In the genomic region with DNA sequence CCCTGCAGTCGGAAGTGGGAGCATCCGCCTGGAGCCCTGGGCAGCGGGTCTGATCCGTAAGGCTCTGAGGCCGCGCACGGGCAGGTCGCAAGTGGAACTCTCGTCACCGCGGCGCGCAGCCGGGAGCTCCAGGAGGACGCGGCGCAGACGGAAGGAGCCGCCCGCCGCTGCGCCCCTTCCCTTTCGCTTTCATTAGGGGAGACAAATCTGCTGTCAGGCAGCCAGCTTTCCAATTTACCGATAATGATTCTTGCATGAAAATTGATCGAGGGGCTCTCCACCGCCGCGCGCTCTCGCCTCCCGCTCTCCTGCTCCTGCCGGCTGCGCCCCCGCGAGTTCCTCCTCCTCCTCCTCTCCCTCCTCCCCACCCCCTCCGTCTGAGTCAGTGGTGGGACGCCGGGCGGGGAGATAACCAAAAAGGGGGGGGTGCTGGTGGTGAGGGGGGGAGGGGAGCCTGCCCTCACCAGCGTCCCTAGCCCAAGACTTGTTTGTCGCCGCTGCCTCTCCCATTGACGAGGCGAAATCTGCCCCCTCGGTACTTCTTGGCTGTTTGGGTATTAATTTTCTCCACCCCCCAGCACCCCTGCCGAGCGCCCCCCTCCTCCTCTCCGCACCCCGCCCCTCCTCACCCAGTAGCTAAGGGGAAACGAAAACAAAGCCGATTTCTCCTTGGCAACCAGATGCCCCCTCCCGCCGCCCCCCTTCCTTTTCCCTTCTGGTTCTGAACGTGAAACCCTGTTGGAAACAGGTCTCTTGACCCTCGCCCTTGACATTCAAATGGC, we compare ENCODE assay signal across 8 mouse cellular contexts.
DNase-seq lines count a peak whose midpoint lies in the region; ATAC-seq lines count a peak whose summit lies in the region.

No protein-coding gene starts in this region.

- H3K36me3 ChIP-seq in embryonic facial prominence, embryonic 14.5 days (ENCODE audit: control insufficient read depth, insufficient read depth, low read length): no peaks in the 10 kb centered on the region
- no peaks in the 10 kb centered on the region for H3K36me3 ChIP-seq in heart, embryonic 13.5 days
- no peaks in the 10 kb centered on the region for H3K36me3 ChIP-seq in liver, embryonic 16.5 days (ENCODE audit: control insufficient read depth, insufficient read depth)

- H3K27me3 ChIP-seq in embryonic facial prominence, embryonic 14.5 days (replicated peaks; ENCODE audit: control insufficient read depth, insufficient read depth, low read length): no peaks in the 10 kb centered on the region; the same call in 1 of the 2 replicates
- no peaks in the 10 kb centered on the region for H3K27me3 ChIP-seq in heart, embryonic 13.5 days (replicated peaks)
- H3K27me3 ChIP-seq in liver, embryonic 16.5 days (ENCODE audit: control insufficient read depth, insufficient read depth, low read depth, low read length): no peaks in the 10 kb centered on the region

- H3K4me2 ChIP-seq in embryonic facial prominence, embryonic 14.5 days (ENCODE audit: low read depth, low read length): peak overlapping the region; percentile 99
- peak overlapping the region; percentile 92 for H3K4me2 ChIP-seq in heart, embryonic 13.5 days
- peak overlapping the region; percentile 96 for H3K4me2 ChIP-seq in liver, embryonic 16.5 days (ENCODE audit: low read depth, low read length)

- no peaks in the 10 kb centered on the region for H3K9me3 ChIP-seq in embryonic facial prominence, embryonic 14.5 days (ENCODE audit: control insufficient read depth, low read length)
- no peaks in the 10 kb centered on the region for H3K9me3 ChIP-seq in heart, embryonic 13.5 days
- H3K9me3 ChIP-seq in liver, embryonic 16.5 days (replicated peaks; ENCODE audit: control insufficient read depth, low read length): no peaks in the 10 kb centered on the region

- DNase-seq in CD8-positive naive resting alpha-beta T cell, adult 2 months (ENCODE audit: low read depth in 2 of 2, low spot score in 2 of 2): peak; percentile 46 to 51
- peak; percentile 75 to 84 for DNase-seq in adrenal gland, postnatal 36 days
- DNase-seq in embryonic facial prominence, embryonic 14.5 days (ENCODE audit: low spot score): peak; percentile 86
- peak; percentile 64 to 76 for DNase-seq in kidney, postnatal 25 days
- DNase-seq in neural tube, embryonic 10.5 days (ENCODE audit: extremely low spot score, low spot score): peak; percentile 83
- DNase-seq in testis, postnatal 14 days (ENCODE audit: low spot score): peak; percentile 47

- peaks cover 47% of the 10 kb centered on the region for H3K4me1 ChIP-seq in embryonic facial prominence, embryonic 14.5 days (ENCODE audit: control insufficient read depth, insufficient read depth, low read length)
- H3K4me1 ChIP-seq in heart, embryonic 13.5 days: peaks cover 71% of the 10 kb centered on the region
- H3K4me1 ChIP-seq in liver, embryonic 16.5 days (ENCODE audit: control insufficient read depth, low read depth, low read length): peaks cover 74% of the 10 kb centered on the region

- ATAC-seq in embryonic facial prominence, embryonic 14.5 days (ENCODE audit: low read depth): peak; percentile 31
- ATAC-seq in heart, embryonic 13.5 days (ENCODE audit: extremely low read depth, insufficient number of reproducible peaks, low FRiP score, low TSS enrichment): peak; percentile 14; the same call in 1 of the 2 replicates
- peak; percentile 49 for ATAC-seq in liver, embryonic 16.5 days (ENCODE audit: low read depth)

- H3K9ac ChIP-seq in embryonic facial prominence, embryonic 14.5 days (ENCODE audit: low read depth, low read length): peak overlapping the region; percentile 79
- peak overlapping the region; percentile 95 for H3K9ac ChIP-seq in heart, embryonic 13.5 days
- H3K9ac ChIP-seq in liver, embryonic 16.5 days (ENCODE audit: low read depth, low read length): peak overlapping the region; percentile 91

- peak overlapping the region; percentile 74 for H3K4me3 ChIP-seq in embryonic facial prominence, embryonic 14.5 days (ENCODE audit: low read depth, low read length)
- peak overlapping the region; percentile 81 for H3K4me3 ChIP-seq in heart, embryonic 13.5 days
- peak overlapping the region; percentile 94 for H3K4me3 ChIP-seq in liver, embryonic 16.5 days (ENCODE audit: low read depth, low read length)

- H3K27ac ChIP-seq in embryonic facial prominence, embryonic 14.5 days (replicated peaks; ENCODE audit: low read depth, low read length): peak overlapping the region; percentile 91
- H3K27ac ChIP-seq in heart, embryonic 13.5 days (replicated peaks): peak overlapping the region; percentile 97
- peak overlapping the region; percentile 98 for H3K27ac ChIP-seq in liver, embryonic 16.5 days (ENCODE audit: low read length)

- under 1% methylated on average over 34 of the region's 55 CpGs for WGBS in embryonic facial prominence, embryonic 14.5 days
- WGBS in heart, embryonic 13.5 days: under 1% methylated on average over 55 of the region's 55 CpGs
- 0% methylated on average over 51 of the region's 55 CpGs for WGBS in liver, embryonic 16.5 days (ENCODE audit: insufficient replicate concordance)

Comparison
In these comparisons a context has a peak if more than half of its experiments do, and no peak if none do; other contexts are left out.
1. Peak in every context shown above with its lines: DNase-seq, ATAC-seq, H3K4me3 ChIP-seq and H3K27ac ChIP-seq.